Mouse (Mus musculus) stomach, postnatal 0 days (tissue): ENCODE measurements around the gene Ackr4. TPM values are rescaled to one million over a fixed set of nuclear protein-coding genes. Genes with fewer than 3 reads are reported as not detected.

Experiments used
- ATAC-seq: fragments of 200-750 bp; cut with Nextera tagmentation; 2 replicates; pipeline ENCODE4 v1.8.0; 2017; ENCODE audit not compliant: low FRiP score, low TSS enrichment
- DNase-seq: peaks from one replicate; pipeline ENCODE4 v3.0.0-alpha.2; 2016; ENCODE audit warnings: low spot score
- H3K27ac ChIP-seq: fragments of 300-500 bp; sonication (generic); replicated peaks from 2 replicates; pipeline ENCODE4 v1.5.1; 2014; ENCODE audit warnings: mild to moderate bottlenecking, control low read depth
- H3K27me3 ChIP-seq: fragments of 300-500 bp; sonication (generic); 2 replicates; pipeline ENCODE4 v1.6.1; 2014; ENCODE audit warnings: low read length; ENCODE audit not compliant: control insufficient read depth, insufficient read depth
- H3K36me3 ChIP-seq: fragments of 300-500 bp; sonication (generic); 2 replicates; pipeline ENCODE4 v1.6.1; 2014; ENCODE audit warnings: low read length, mixed read lengths; ENCODE audit not compliant: control insufficient read depth, insufficient read depth
- H3K4me1 ChIP-seq: fragments of 300-500 bp; sonication (generic); replicated peaks from 2 replicates; pipeline ENCODE4 v1.6.1; 2014; ENCODE audit warnings: antibody characterized with exemption; ENCODE audit not compliant: control insufficient read depth, insufficient read depth
- H3K4me2 ChIP-seq: fragments of 300-500 bp; sonication (generic); replicated peaks from 2 replicates; pipeline ENCODE4 v1.6.1; 2014; ENCODE audit warnings: low read depth, mild to moderate bottlenecking, control low read depth, moderate library complexity
- H3K4me3 ChIP-seq: fragments of 300-500 bp; sonication (generic); 2 replicates; pipeline ENCODE4 v1.5.1; 2014; ENCODE audit warnings: low read depth, low read length, control low read depth
- H3K9ac ChIP-seq: fragments of 300-500 bp; sonication (generic); 2 replicates; pipeline ENCODE4 v1.6.1; 2014; ENCODE audit warnings: mild to moderate bottlenecking, low read length, control low read depth, mixed read lengths
- H3K9me3 ChIP-seq: fragments of 300-500 bp; sonication (generic); 2 replicates; pipeline ENCODE4 v1.6.1; 2016; ENCODE audit warnings: low read length; ENCODE audit not compliant: control insufficient read depth
- CTCF ChIP-seq: IDR thresholded peaks from 2 replicates; pipeline ENCODE4 v1.5.1; 2016; ENCODE audit warnings: antibody characterized with exemption, low read depth, mild to moderate bottlenecking, moderate library complexity
- EP300 ChIP-seq: optimal IDR thresholded peaks from 2 replicates; pipeline ENCODE3; 2016; ENCODE audit warnings: antibody characterized with exemption
- WGBS: fragments of 180-500 bp; shearing (Covaris S2); extraction: QIAGEN DNeasy Blood & Tissue Kit; methylation state at CpG from one replicate; pipeline ENCODE4 v1.1.7; 2014; 5-methylcytosine and 5-hydroxymethylcytosine counted together
- polyA plus RNA-seq: library from polyadenylated mRNA; unstranded; fragments of >200 nt; fragmentation: Nextera tagmentation; extraction: Ambion mirVana; gene quantifications from 2 replicates; pipeline ENCODE4 v1.2.1, GENCODE M21; 2015

Gene Ackr4
- polyA plus RNA-seq, 1 experiment from 2014 or later, result 3.6 TPM

DNA sequence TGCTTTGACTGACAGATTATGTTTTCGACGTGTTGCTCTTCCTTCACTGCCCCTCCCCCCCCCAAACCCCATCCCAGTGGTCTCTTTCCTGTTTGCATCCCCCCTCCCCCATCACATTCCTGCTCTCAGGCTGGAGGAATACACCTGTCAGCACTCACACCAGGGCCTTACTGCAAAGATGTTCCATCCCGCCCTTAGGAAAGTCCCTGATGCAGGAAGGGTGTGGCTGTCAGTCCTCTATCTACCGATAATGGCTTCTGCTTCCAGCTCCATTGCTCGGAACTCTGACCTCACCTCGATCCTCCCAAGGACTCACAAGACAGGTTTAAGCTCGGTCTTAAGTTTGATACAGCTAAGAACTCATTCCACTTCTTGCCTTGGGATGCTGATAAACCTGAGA, 19.9 kb upstream of the Ackr4 start:
- Histone ChIP-seq H3K27ac (no peak overlapping the region), H3K9ac (no peak overlapping the region), H3K9me3 (no peaks in the 10 kb centered on the region), H3K36me3 (0 out of 2 replicates have a peak, but pooled peaks cover 8% of the 10 kb centered on the region), H3K4me1 (no peaks in the 10 kb centered on the region), H3K4me3 (no peak overlapping the region), H3K4me2 (no peak overlapping the region), H3K27me3 (no peaks in the 10 kb centered on the region)
- WGBS, result 68% methylated on average over 7 of the region's 7 CpGs
- DNase-seq (no peak), ATAC-seq (no peak)
- no peak for TF ChIP-seq CTCF
- no peak for TF ChIP-seq EP300

DNA sequence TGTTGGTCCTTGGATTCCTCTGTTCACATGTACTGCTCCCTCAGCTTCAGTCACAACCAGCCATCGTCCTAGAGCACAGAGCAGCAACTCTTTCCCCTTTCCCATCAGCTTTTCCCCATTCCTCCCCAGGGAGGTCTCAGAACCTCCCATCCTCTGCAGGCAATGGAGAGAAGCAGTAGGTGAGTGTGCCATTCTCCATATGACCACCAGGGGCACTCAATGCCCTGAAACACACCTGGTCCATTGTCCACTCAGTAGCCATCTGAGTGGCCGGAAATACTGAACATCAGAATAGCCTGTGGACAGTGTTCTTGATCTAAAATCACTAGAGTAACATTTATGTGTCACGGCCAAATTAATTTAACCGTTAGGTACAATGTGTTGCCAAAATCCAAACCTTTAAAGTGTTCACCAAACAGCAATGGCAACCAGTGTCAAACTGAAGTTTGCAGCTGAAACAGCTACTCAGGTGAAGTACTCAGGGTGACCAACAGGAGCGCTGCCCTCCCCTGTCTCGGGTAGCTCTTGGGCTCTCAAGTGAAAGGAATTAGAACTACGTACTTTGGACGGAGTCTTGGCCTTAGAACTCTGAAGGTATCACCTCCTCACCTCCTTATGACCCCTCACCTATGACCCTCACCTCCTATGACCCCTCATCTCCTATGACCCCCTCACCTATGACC, 17.7 kb upstream of the Ackr4 start:
- Histone ChIP-seq H3K27me3 (no peaks in the 10 kb centered on the region), H3K4me1 (no peaks in the 10 kb centered on the region), H3K36me3 (no peaks in the 10 kb centered on the region), H3K27ac (no peak overlapping the region), H3K9ac (no peak overlapping the region), H3K9me3 (no peaks in the 10 kb centered on the region), H3K4me2 (no peak overlapping the region), H3K4me3 (no peak overlapping the region)
- WGBS, result 81% methylated on average over 8 of the region's 8 CpGs
- DNase-seq, result no peak
- ATAC-seq, result no peak
- TF ChIP-seq EP300 (no peak), CTCF (peak; percentile 66)

DNA sequence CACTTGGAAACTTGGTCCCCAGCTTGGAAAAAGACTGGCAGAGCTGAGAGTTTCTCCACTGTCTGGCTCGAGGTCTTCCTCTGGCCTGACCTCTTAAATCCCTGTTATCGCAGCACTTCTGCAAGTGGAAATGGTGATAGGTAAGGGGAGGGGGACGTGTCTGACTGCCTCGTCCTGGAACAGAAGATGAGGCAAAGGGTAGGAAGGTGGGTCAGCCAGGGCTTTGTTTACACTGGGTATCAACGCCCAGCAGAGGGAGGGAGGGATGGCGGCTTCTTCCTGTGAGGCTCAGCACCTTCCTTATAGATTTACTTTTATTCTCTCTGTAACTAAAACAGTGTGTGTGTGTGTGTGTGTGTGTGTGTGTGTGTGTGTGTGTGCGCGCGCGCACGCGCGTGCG, 16.1 kb upstream of the Ackr4 start:
- no peak overlapping the region for H3K4me3 ChIP-seq
- WGBS, result 53% methylated on average over 14 of the region's 14 CpGs
- TF ChIP-seq EP300 (no peak), CTCF (no peak)
- no peaks in the 10 kb centered on the region for H3K27me3 ChIP-seq
- no peaks in the 10 kb centered on the region for H3K9me3 ChIP-seq
- no peak for ATAC-seq
- H3K4me2 ChIP-seq, result no peak overlapping the region
- H3K4me1 ChIP-seq, result no peaks in the 10 kb centered on the region
- no peak overlapping the region for H3K9ac ChIP-seq
- no peaks in the 10 kb centered on the region for H3K36me3 ChIP-seq
- H3K27ac ChIP-seq, result no peak overlapping the region
- no peak for DNase-seq

DNA sequence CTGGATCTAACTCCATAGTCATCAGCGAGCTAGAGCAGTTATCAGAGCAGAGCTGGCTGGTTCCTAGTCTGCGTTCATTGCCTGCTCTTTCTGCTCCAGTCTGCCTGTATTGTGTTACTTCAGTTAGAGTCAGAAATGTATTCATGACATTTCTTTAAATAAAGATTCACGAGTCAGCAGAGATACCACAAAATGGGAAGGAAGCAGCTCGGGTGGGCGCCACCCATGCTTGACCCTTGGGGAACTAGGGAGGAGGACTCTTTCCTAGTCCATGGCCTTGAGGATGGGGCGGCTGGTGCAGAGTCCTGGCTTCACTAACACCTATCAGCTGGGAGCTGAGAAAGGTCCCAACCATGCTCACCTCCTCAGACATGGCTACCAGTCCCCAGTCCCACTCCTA, 13.6 kb upstream of the Ackr4 start:
- Histone ChIP-seq H3K9me3 (no peaks in the 10 kb centered on the region), H3K4me1 (no peaks in the 10 kb centered on the region), H3K9ac (no peak overlapping the region), H3K4me3 (no peak overlapping the region), H3K27ac (no peak overlapping the region), H3K4me2 (no peak overlapping the region), H3K36me3 (no peaks in the 10 kb centered on the region), H3K27me3 (no peaks in the 10 kb centered on the region)
- no peak for DNase-seq
- TF ChIP-seq EP300, result no peak
- TF ChIP-seq CTCF, result no peak
- no peak for ATAC-seq
- WGBS, result 77% methylated on average over 6 of the region's 6 CpGs

DNA sequence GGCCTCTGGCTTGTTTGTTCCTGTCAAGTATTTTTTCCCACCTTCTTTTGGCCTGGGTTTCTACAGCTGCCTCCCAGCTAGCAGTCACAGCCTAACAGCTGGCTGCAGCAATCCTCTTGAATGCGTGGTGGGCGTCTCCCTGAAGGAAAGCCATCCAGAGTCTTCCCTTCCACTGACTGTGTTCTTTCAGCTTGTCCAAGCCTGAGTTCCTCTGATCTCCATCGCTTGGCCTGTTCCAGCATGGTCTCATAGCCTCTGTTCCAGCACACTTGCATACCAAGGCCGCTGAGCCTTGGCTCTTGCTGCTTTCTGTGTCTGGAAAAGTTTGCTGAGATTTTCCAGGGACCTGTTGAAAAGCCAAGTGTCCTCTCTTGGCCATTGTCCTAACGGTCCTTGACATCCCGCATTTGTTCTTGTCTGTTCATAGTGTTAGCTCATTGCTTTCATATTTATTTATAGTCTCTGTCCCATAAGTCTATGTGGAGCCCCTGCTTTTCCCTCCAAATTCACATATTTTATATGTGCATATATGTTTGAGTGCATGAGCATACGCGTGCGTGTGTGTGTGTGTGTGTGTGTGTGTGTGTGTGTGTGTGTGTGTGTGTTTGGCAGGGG, 3.5 kb upstream of the Ackr4 start:
- ATAC-seq, result peak; percentile 81; the same call in 1 of the 2 replicates
- no peaks in the 10 kb centered on the region for H3K36me3 ChIP-seq
- H3K27ac ChIP-seq, result peak overlapping the region; percentile 45
- WGBS, result 42% methylated on average over 9 of the region's 9 CpGs
- no peak overlapping the region for H3K4me2 ChIP-seq
- TF ChIP-seq CTCF, result no peak
- no peak for TF ChIP-seq EP300
- no peak overlapping the region for H3K9ac ChIP-seq
- H3K9me3 ChIP-seq, result no peaks in the 10 kb centered on the region
- no peaks in the 10 kb centered on the region for H3K27me3 ChIP-seq
- H3K4me1 ChIP-seq, result no peaks in the 10 kb centered on the region
- H3K4me3 ChIP-seq, result no peak overlapping the region
- DNase-seq, result peak; percentile 22

DNA sequence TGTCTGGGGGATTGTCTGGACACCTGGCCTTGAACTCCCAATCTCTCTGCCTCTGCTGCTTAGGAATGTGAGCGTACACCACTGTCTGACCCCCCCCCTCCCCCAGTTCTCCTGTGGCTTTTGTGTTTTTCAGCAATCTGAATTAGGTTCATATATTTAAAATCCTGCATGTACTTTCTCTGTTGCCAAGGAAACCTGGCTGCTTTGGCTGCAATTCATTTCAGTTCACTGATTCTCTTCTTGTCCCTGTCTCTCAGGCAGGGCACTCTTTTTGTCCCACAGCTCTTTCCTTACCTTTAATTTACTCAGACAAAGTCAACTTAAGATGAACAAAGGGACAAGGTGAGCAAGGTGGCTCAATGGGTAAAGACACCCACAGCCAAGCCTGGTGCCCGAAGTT, 1.4 kb upstream of the Ackr4 start:
- ATAC-seq (no peak), DNase-seq (no peak)
- Histone ChIP-seq H3K36me3 (no peaks in the 10 kb centered on the region), H3K27ac (no peak overlapping the region), H3K4me3 (no peak overlapping the region), H3K9ac (no peak overlapping the region), H3K9me3 (no peaks in the 10 kb centered on the region), H3K27me3 (no peaks in the 10 kb centered on the region), H3K4me2 (no peak overlapping the region), H3K4me1 (0 out of 2 replicates have a peak, but pooled peaks cover 2% of the 10 kb centered on the region)
- WGBS, result 62% methylated on average over 2 of the region's 2 CpGs
- TF ChIP-seq CTCF (no peak), EP300 (no peak)
